Mouse (Mus musculus): ENCODE data around the gene Smc6. TPM values are rescaled to one million over a fixed set of nuclear protein-coding genes. Genes with fewer than 3 reads are reported as not detected.

Smc6 gene
- total and polyA plus RNA-seq, 2 experiments from 2014 or later = 36.0 to 103 TPM

DNA sequence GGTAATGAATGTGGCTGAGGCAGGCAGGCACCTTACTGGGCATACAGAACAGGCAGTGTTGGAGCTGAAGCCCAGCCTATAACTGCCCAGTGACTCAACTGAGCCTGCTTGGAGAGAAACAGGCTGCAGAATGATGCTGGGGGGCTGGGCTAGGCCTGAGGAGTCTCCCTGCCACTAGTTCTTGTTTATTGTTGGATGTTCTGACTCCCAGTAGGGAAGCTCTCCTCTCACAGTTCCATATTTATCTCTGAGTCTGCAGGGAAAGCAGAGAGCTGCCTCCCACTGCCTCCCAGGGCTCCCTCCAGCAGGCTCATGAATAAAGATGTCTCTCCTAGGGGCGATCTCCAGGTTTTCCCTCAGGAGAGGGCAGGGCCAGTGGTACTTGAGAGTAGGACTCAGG is 82.7 kb downstream of the Smc6 start:
- H3K36me3 ChIP-seq (ENCODE audit: insufficient read depth) = no peaks in the 10 kb centered on the region
- no peaks in the 10 kb centered on the region for H3K4me1 ChIP-seq (ENCODE audit: insufficient read depth)
- H3K9me3 ChIP-seq (ENCODE audit: low read length) = no peaks in the 10 kb centered on the region
- no peak overlapping the region for H3K4me3 ChIP-seq (ENCODE audit: low read depth, low read length)
- no peak for DNase-seq
- 4% methylated on average over 1 of the region's 1 CpGs for WGBS
- H3K27me3 ChIP-seq (ENCODE audit: insufficient read depth, low read length) = no peaks in the 10 kb centered on the region
- no peak overlapping the region for H3K9ac ChIP-seq
- H3K27ac ChIP-seq (ENCODE audit: low read depth, low read length) = no peak overlapping the region
- no peak for ATAC-seq
- no peak overlapping the region for H3K4me2 ChIP-seq (ENCODE audit: low read depth)
- no peak for TF ChIP-seq CTCF (IDR thresholded peaks at IDR 0.05; ENCODE audit: low read depth)

DNA sequence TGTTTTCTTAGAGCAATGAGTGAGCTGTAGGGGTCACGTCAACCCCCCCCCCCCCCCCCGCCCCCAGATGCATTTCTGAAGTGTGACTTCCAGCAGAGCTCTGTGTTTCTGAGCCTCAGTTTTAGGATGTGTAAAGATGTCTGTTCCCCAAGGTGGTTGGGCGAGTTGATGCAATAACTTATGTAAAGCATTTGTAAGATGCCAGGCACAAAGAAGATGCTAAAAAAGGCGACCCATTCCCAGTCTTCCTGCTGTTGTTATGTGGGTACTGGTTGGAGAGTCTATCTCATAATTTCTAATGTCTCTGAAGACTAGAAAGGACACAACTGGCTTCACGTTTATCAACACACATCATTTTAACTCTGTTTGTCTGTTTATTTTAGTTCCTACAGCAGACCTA is 84.2 kb downstream of the Smc6 start:
- Histone ChIP-seq H3K27ac (ENCODE audit: low read depth, low read length) (no peak overlapping the region), H3K4me2 (ENCODE audit: low read depth) (no peak overlapping the region), H3K9me3 (ENCODE audit: low read length) (no peaks in the 10 kb centered on the region), H3K4me1 (ENCODE audit: insufficient read depth) (no peaks in the 10 kb centered on the region), H3K36me3 (ENCODE audit: insufficient read depth) (no peaks in the 10 kb centered on the region), H3K4me3 (ENCODE audit: low read depth, low read length) (no peak overlapping the region), H3K27me3 (ENCODE audit: insufficient read depth, low read length) (no peaks in the 10 kb centered on the region), H3K9ac (no peak overlapping the region)
- WGBS = 66% methylated on average over 5 of the region's 5 CpGs
- no peak for DNase-seq
- ATAC-seq = no peak
- no peak for TF ChIP-seq CTCF (IDR thresholded peaks at IDR 0.05; ENCODE audit: low read depth)

DNA sequence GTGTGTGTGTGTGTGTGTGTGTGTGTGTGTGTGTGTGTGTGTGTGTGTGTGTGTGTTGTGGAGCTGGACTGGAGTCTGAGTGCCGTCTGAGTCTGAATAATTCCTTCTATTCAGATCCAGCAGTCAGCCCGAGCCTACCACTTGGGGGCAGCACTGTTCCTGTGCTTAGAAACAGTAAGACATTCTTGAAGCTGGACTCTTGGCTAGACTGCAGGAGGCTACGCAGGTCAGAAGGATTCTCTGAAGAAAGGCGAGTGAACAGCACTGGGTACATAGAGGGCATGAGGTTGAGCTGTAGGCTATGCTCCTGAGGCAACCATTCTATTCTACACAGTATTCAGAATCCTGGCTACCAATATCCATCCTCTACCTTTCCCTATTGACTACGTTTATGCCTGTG is 85.2 kb downstream of the Smc6 start:
- Histone ChIP-seq H3K27me3 (ENCODE audit: insufficient read depth, low read length) (no peaks in the 10 kb centered on the region), H3K4me3 (ENCODE audit: low read depth, low read length) (no peak overlapping the region), H3K36me3 (ENCODE audit: insufficient read depth) (no peaks in the 10 kb centered on the region), H3K4me1 (ENCODE audit: insufficient read depth) (no peaks in the 10 kb centered on the region), H3K9ac (no peak overlapping the region), H3K4me2 (ENCODE audit: low read depth) (no peak overlapping the region), H3K9me3 (ENCODE audit: low read length) (no peaks in the 10 kb centered on the region), H3K27ac (ENCODE audit: low read depth, low read length) (no peak overlapping the region)
- whole genome bisulfite sequencing = 31% methylated on average over 5 of the region's 5 CpGs
- TF ChIP-seq CTCF (IDR thresholded peaks at IDR 0.05; ENCODE audit: low read depth) = peak; percentile 80
- DNase-seq = peak; percentile 76
- peak; percentile 64 for ATAC-seq

DNA sequence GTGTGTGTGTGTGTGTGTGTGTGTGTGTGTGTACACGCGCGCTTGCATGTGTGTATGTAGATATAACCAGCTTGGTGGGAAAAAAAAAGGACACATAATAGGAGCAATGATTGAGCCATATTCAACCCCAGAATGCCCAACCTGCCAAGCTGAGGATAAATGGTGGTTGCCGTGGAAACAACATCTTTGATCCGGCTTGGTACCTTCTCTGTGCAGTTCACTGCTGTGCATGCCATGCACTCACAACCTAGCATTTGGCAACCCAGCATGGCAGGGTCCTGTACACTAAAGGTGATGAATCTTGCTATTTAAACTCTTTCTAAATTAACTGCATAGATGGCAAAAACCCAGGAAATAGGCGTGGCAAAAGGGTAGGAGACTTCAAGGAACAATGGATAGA is 96.7 kb downstream of the Smc6 start:
- TF ChIP-seq CTCF (IDR thresholded peaks at IDR 0.05; ENCODE audit: low read depth) = no peak
- Histone ChIP-seq H3K4me3 (ENCODE audit: low read depth, low read length) (no peak overlapping the region), H3K9me3 (ENCODE audit: low read length) (no peaks in the 10 kb centered on the region), H3K4me1 (ENCODE audit: insufficient read depth) (no peaks in the 10 kb centered on the region), H3K27me3 (ENCODE audit: insufficient read depth, low read length) (no peaks in the 10 kb centered on the region), H3K4me2 (ENCODE audit: low read depth) (no peak overlapping the region), H3K27ac (ENCODE audit: low read depth, low read length) (no peak overlapping the region), H3K9ac (no peak overlapping the region), H3K36me3 (ENCODE audit: insufficient read depth) (no peaks in the 10 kb centered on the region)
- ATAC-seq (peak; percentile 48; the same call in 1 of the 2 replicates), DNase-seq (peak; percentile 21)
- 69% methylated on average over 6 of the region's 6 CpGs for WGBS

DNA sequence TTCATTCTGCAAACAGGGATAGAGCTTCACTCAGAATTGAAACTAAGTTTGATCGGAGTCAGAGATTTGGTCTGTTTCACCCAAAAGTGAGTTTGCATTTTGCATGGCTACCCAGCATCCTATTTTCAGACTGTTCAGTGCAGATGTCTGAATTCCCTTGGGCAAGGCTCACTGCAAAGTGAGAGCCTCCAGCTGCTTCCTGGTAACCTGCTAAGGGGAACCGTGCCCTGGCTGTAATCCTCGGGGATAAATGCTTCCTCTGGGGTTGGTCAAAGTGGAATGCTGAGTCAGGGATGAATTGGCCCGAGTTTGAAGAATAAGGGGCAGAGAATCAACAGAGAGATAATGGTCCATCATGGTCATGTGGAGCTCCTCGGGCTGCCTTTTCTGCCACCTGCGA is 99.2 kb downstream of the Smc6 start:
- no peak overlapping the region for H3K4me2 ChIP-seq (ENCODE audit: low read depth)
- WGBS = 63% methylated on average over 6 of the region's 6 CpGs
- TF ChIP-seq CTCF (IDR thresholded peaks at IDR 0.05; ENCODE audit: low read depth) = no peak

DNA sequence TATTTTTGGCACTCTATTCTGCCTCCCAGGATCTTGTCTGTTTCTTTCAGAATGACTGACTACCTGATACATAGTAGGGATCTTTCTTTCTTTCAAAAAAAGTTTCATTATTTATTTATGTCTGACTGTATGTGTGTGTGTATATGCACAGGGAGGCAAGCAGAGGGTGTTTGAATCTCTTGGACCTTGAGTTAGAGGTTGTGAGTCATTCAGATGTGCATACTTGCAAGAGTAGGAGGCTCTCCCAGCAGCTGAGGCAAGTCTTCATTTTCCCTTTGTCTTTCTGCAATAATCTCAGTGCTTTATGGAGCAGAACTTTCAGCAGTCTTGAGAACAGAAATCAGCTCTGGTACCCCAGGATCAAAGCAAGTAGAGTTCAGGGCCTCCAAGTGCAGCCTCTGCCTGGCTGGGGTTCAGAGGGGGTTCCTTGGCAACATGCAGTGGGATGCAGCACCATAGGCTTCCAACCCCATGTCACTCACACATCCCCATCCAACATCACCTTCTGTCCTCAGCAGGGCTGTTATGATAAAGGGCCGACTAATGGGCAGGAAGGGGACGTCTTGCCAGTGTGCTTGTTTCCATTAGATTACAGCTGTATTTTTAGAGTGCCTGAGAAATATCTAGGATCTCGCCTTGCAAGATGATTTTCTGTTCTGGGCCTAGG is 101.5 kb downstream of the Smc6 start:
- ATAC-seq (no peak), DNase-seq (no peak)
- 75% methylated on average over 3 of the region's 3 CpGs for WGBS

More for the DNA sequence above, 99.2 kb downstream of the Smc6 start:
- no peaks in the 10 kb centered on the region for H3K4me1 ChIP-seq (ENCODE audit: insufficient read depth)
- no peak for DNase-seq
- no peaks in the 10 kb centered on the region for H3K9me3 ChIP-seq (ENCODE audit: low read length)
- H3K4me3 ChIP-seq (ENCODE audit: low read depth, low read length) = no peak overlapping the region
- ATAC-seq = no peak
- no peak overlapping the region for H3K9ac ChIP-seq
- no peak overlapping the region for H3K27ac ChIP-seq (ENCODE audit: low read depth, low read length)
- no peaks in the 10 kb centered on the region for H3K27me3 ChIP-seq (ENCODE audit: insufficient read depth, low read length)
- no peaks in the 10 kb centered on the region for H3K36me3 ChIP-seq (ENCODE audit: insufficient read depth)

More for the DNA sequence above, 101.5 kb downstream of the Smc6 start:
- H3K9me3 ChIP-seq (ENCODE audit: low read length) = no peaks in the 10 kb centered on the region
- no peak for TF ChIP-seq CTCF (IDR thresholded peaks at IDR 0.05; ENCODE audit: low read depth)
- no peaks in the 10 kb centered on the region for H3K36me3 ChIP-seq (ENCODE audit: insufficient read depth)
- no peak overlapping the region for H3K4me3 ChIP-seq (ENCODE audit: low read depth, low read length)
- no peak overlapping the region for H3K9ac ChIP-seq
- no peaks in the 10 kb centered on the region for H3K27me3 ChIP-seq (ENCODE audit: insufficient read depth, low read length)
- H3K27ac ChIP-seq (ENCODE audit: low read depth, low read length) = no peak overlapping the region
- no peak overlapping the region for H3K4me2 ChIP-seq (ENCODE audit: low read depth)
- no peaks in the 10 kb centered on the region for H3K4me1 ChIP-seq (ENCODE audit: insufficient read depth)

Small RNA genes within 50 kb of the gene (microRNA-seq; reads per million reads assigned to microRNA genes)
- gene Mir7675 = 0 to 0.37 reads per million in 2 experiments

Other genes with a start within 250 kb of the Smc6 start
- gene Kcns3, start 114.8 kb upstream of the Smc6 start, total RNA-seq (2014; rRNA removed) = 2.7 and 3.9 TPM in 2 replicates
- 1.2 TPM in 2 replicates for gene Kcns3, start 114.8 kb upstream of the Smc6 start, polyA plus RNA-seq (2015; fragmentation: Nextera tagmentation; extraction: Ambion mirVana)
- not detected in 2 replicates for gene Msgn1, start 56.9 kb upstream of the Smc6 start, total RNA-seq (2014; rRNA removed)
- gene Msgn1, start 56.9 kb upstream of the Smc6 start, polyA plus RNA-seq (2015; fragmentation: Nextera tagmentation; extraction: Ambion mirVana) = not detected in 2 replicates
- 3.4 and 3.6 TPM in 2 replicates for gene Gen1, start 85 bp upstream of the Smc6 start, total RNA-seq (2014; rRNA removed)
- 0.80 and 1.3 TPM in 2 replicates for gene Gen1, start 85 bp upstream of the Smc6 start, polyA plus RNA-seq (2015; fragmentation: Nextera tagmentation; extraction: Ambion mirVana)
- gene Vsnl1, start 170.7 kb downstream of the Smc6 start, total RNA-seq (2014; rRNA removed) = 125 and 133 TPM in 2 replicates
- gene Vsnl1, start 170.7 kb downstream of the Smc6 start, polyA plus RNA-seq (2015; fragmentation: Nextera tagmentation; extraction: Ambion mirVana) = 74.2 and 119 TPM in 2 replicates
- 1.1 and 1.4 TPM in 2 replicates for gene Rad51ap2, start 190.2 kb downstream of the Smc6 start, total RNA-seq (2014; rRNA removed)
- gene Rad51ap2, start 190.2 kb downstream of the Smc6 start, polyA plus RNA-seq (2015; fragmentation: Nextera tagmentation; extraction: Ambion mirVana) = 0.68 and 0.79 TPM in 2 replicates